Mouse (Mus musculus): ENCODE data around the gene C130074G19Rik. TPM values are rescaled to one million over a fixed set of nuclear protein-coding genes. Genes with fewer than 3 reads are reported as not detected.

The C130074G19Rik gene
- total RNA-seq, 1 experiment from 2014 or later, result not detected

DNA sequence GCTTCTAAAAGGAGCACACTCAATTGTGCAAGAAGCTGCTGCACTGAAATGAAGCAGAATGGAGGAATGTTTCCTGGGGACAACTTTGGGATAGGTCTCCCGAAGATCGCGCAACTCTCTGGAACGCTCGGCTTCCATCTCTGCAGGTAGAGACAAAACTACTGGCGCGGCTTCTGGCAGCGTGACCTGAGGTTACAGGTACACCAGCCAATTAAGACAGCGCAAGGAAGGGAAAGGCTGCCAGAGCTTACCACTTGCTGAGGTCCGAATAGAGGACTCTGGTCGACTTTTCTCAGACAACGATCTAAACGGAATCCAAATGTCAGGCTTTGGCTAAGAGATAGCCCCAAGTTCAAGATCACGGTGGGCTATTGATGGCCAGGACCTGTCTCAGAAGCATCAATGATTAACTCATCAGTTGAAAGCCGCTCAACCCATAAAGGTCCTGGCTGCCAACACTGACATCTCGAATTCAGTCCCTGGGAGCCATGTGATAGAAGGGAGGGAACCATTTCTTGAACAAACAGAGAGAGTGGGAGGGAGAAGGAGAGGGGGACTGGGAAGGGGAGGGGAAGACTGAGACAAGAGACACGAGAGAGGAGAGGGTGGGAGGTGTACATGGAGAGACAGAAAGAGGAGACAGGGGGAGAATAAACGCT, 36.8 kb downstream of the C130074G19Rik start, which contains the start of gene Marc2:
TSS of gene Marc2 (minus strand) at position 360 of the 659 bp plus-strand sequence.
- peak; percentile 3; the same call in 1 of the 2 replicates for ATAC-seq (replicated peaks; ENCODE audit: low read depth, poor library complexity, severe bottlenecking)

GRCm38 (mm10) chr1:184845111-184846071, 37.6 kb downstream of the C130074G19Rik start:
- peak; percentile 88 for ATAC-seq (replicated peaks; ENCODE audit: low read depth, poor library complexity, severe bottlenecking)

GRCm38 (mm10) chr1:184844326-184845066, 38.5 kb downstream of the C130074G19Rik start:
- ATAC-seq (replicated peaks; ENCODE audit: low read depth, poor library complexity, severe bottlenecking), result no peak

GRCm38 (mm10) chr1:184837649-184838048, 45.4 kb downstream of the C130074G19Rik start:
- ATAC-seq (replicated peaks; ENCODE audit: low read depth, poor library complexity, severe bottlenecking), result no peak

- ATAC-seq (replicated peaks; ENCODE audit: low read depth, poor library complexity, severe bottlenecking), result no peak
Measured at GRCm38 (mm10) chr1:184836350-184836749, 46.7 kb downstream of the C130074G19Rik start.

GRCm38 (mm10) chr1:184833499-184833898, 49.5 kb downstream of the C130074G19Rik start:
- no peak for ATAC-seq (replicated peaks; ENCODE audit: low read depth, poor library complexity, severe bottlenecking)

GRCm38 (mm10) chr1:184832211-184832610, 50.8 kb downstream of the C130074G19Rik start:
- 0 out of 2 replicates have a peak, but pooled peaks have one; percentile 29 for ATAC-seq (replicated peaks; ENCODE audit: low read depth, poor library complexity, severe bottlenecking)

- ATAC-seq (replicated peaks; ENCODE audit: low read depth, poor library complexity, severe bottlenecking), result no peak
Measured at GRCm38 (mm10) chr1:184829897-184830296, 53.1 kb downstream of the C130074G19Rik start.

DNA sequence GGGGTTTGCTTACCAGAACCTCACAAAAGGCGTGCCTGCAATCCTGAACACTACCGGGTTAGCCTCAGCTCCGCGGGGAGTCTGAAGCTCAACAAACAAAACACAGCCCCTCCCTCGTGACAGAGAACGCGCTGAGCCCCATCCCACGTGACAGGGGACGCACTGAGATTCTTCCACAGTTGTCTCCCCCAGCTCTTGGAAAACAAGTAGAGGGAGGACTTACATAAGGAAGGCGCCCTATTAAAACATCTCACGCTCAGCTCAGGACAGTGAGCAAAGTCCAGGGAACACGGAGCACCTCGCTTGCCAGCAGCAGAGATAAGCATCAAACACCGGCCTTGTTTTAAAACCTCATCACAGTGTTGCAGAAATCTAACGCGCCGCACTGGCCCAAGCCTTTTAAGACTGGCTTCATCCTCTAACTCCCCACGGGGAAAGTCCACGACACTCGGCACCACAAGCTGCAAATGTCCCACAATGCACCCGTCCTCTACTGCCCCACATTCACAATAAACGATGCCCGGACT, 55.8 kb downstream of the C130074G19Rik start:
- ATAC-seq (replicated peaks; ENCODE audit: low read depth, poor library complexity, severe bottlenecking), result no peak

- ATAC-seq (replicated peaks; ENCODE audit: low read depth, poor library complexity, severe bottlenecking), result peak; percentile 52
Measured at GRCm38 (mm10) chr1:184825093-184825492, 57.9 kb downstream of the C130074G19Rik start.

GRCm38 (mm10) chr1:184824439-184824851, 58.6 kb downstream of the C130074G19Rik start:
- peak; percentile 93 for ATAC-seq (replicated peaks; ENCODE audit: low read depth, poor library complexity, severe bottlenecking)

DNA sequence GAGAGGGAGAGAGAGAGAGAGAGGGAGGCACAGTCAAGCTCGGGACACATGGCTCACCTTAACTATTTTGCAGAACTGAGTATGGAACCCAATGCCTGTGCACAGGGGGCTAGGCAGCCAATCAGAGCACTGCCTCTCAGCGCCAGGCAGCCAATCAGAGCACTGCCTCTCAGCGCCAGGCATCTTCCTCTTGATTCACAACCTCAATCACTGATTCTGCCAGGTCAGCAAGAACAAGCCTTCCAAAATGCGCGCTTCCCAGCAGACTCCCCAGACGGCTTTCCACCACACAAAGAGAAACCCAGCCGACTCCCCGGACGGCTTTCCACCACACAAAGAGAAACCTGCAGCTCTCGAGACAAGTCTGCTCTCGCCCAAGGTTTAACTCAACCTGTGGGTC, 60.3 kb downstream of the C130074G19Rik start:
- ATAC-seq (replicated peaks; ENCODE audit: low read depth, poor library complexity, severe bottlenecking), result no peak

Other genes starting within 250 kb of the C130074G19Rik start
- gene Hlx, start 150.6 kb downstream of the C130074G19Rik start, total RNA-seq (2017), result 4.6 and 10.8 TPM in 2 replicates
- gene Marc1, start 71.9 kb downstream of the C130074G19Rik start, total RNA-seq (2017), result not detected in 2 replicates
- 63.2 and 74.7 TPM in 2 replicates for gene Marc2, start 36.8 kb downstream of the C130074G19Rik start, total RNA-seq (2017)
- not detected in 2 replicates for gene Mark1, start 116.4 kb upstream of the C130074G19Rik start, total RNA-seq (2017)

Measured in common myeloid progenitor, adult 5-6 weeks (primary cell).